Mouse (Mus musculus) forebrain, postnatal 0 days (tissue): Measurements from ENCODE around the gene Gimap1. TPM values are rescaled to one million over a fixed set of nuclear protein-coding genes. Genes with fewer than 3 reads are reported as not detected.

Experiments
- ATAC-seq: fragments of 200-750 bp; cut with Nextera tagmentation; 2 replicates; pipeline ENCODE4 v1.8.0; 2017; ENCODE audit warnings: mild to moderate bottlenecking, moderate library complexity
- DNase-seq: peaks from one replicate; pipeline ENCODE4 v3.0.0-alpha.2; 2015
- H3K27ac ChIP-seq: fragments of 300-500 bp; sonication (generic); 2 replicates; pipeline ENCODE4 v1.5.1; 2014; ENCODE audit warnings: low read depth, mild to moderate bottlenecking, antibody characterized with exemption, low read length, moderate library complexity, mixed read lengths
- H3K27me3 ChIP-seq: fragments of 300-500 bp; sonication (generic); 2 replicates; pipeline ENCODE4 v1.6.1; 2014; ENCODE audit warnings: mild to moderate bottlenecking, low read length, mixed read lengths; ENCODE audit not compliant: insufficient read depth
- H3K36me3 ChIP-seq: fragments of 300-500 bp; sonication (generic); 2 replicates; pipeline ENCODE4 v1.6.1; 2014; ENCODE audit warnings: mild to moderate bottlenecking, moderate library complexity; ENCODE audit not compliant: insufficient read depth
- H3K4me1 ChIP-seq: fragments of 300-500 bp; sonication (generic); 2 replicates; pipeline ENCODE4 v1.6.1; 2014; ENCODE audit warnings: antibody characterized with exemption; ENCODE audit not compliant: insufficient read depth
- H3K4me2 ChIP-seq: fragments of 300-500 bp; sonication (generic); 2 replicates; pipeline ENCODE4 v1.6.1; 2014; ENCODE audit warnings: low read depth, mild to moderate bottlenecking, moderate library complexity
- H3K4me3 ChIP-seq: fragments of 300-500 bp; sonication (generic); 2 replicates; pipeline ENCODE4 v1.5.1; 2014; ENCODE audit warnings: low read depth, low read length, mixed read lengths
- H3K9ac ChIP-seq: fragments of 300-500 bp; sonication (generic); 2 replicates; pipeline ENCODE4 v1.6.1; 2014; ENCODE audit warnings: mild to moderate bottlenecking
- H3K9me3 ChIP-seq: fragments of 300-500 bp; sonication (generic); 2 replicates; pipeline ENCODE4 v1.6.1; 2016; ENCODE audit warnings: low read length
- CTCF ChIP-seq: sonication (generic); IDR thresholded peaks from 2 replicates; pipeline ENCODE4 v1.5.1; 2016; ENCODE audit warnings: antibody characterized with exemption, control low read depth, low read depth
- WGBS: fragments of 180-500 bp; shearing (Covaris S2); extraction: QIAGEN DNeasy Blood & Tissue Kit; methylation state at CpG from one replicate; pipeline ENCODE4 v1.1.7; 2014; 5-methylcytosine and 5-hydroxymethylcytosine counted together
- polyA plus RNA-seq: library from polyadenylated mRNA; unstranded; fragments of >200 nt; fragmentation: Nextera tagmentation; extraction: Ambion mirVana; gene quantifications from 2 replicates; pipeline ENCODE4 v1.2.1, GENCODE M21; 2015
- total RNA-seq: library from RNA; depleted of rRNA; stranded (reverse); fragments of >200 nt; gene quantifications from 2 replicates; pipeline ENCODE4 v1.2.3, GENCODE M21; 2014

Gimap1 gene
- total and polyA plus RNA-seq, 2 experiments from 2014 or later = 1.3 to 3.8 TPM

DNA sequence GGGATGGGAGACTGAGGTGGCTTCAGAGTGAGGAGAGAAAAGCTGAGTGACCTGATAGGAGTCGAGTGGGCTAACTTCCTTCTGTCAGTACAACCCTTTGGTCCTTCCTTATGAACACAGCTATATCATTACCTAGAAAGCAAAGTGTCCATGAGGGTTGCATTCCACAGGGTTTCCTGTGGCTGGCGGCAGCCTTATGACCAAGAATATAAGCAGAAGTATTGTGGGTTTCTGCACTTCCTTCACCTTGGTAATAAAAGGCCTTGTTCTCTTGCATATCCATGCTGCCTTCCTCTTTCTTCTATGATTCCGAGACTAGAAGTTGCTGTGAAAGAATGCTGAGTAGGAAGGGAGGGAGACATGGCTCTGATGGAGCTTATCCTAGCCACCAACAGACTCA is 40.0 kb upstream of the Gimap1 start:
- H3K27me3 ChIP-seq = no peaks in the 10 kb centered on the region
- no peak overlapping the region for H3K27ac ChIP-seq
- no peak overlapping the region for H3K4me3 ChIP-seq
- ATAC-seq (no peak), DNase-seq (no peak)
- no peaks in the 10 kb centered on the region for H3K36me3 ChIP-seq
- 83% methylated on average over 3 of the region's 3 CpGs for WGBS
- no peaks in the 10 kb centered on the region for H3K9me3 ChIP-seq
- H3K4me2 ChIP-seq = no peak overlapping the region
- TF ChIP-seq CTCF = no peak
- H3K9ac ChIP-seq = no peak overlapping the region
- no peaks in the 10 kb centered on the region for H3K4me1 ChIP-seq

GRCm38 (mm10) chr6:48700251-48701075 is 38.4 kb upstream of the Gimap1 start:
- TF ChIP-seq CTCF = no peak
- DNase-seq = no peak
- Histone ChIP-seq H3K9me3 (no peaks in the 10 kb centered on the region), H3K27ac (no peak overlapping the region), H3K4me3 (no peak overlapping the region), H3K9ac (no peak overlapping the region), H3K4me2 (no peak overlapping the region), H3K27me3 (no peaks in the 10 kb centered on the region), H3K36me3 (no peaks in the 10 kb centered on the region), H3K4me1 (no peaks in the 10 kb centered on the region)
- no peak for ATAC-seq
- 60% methylated on average over 5 of the region's 5 CpGs for WGBS

DNA sequence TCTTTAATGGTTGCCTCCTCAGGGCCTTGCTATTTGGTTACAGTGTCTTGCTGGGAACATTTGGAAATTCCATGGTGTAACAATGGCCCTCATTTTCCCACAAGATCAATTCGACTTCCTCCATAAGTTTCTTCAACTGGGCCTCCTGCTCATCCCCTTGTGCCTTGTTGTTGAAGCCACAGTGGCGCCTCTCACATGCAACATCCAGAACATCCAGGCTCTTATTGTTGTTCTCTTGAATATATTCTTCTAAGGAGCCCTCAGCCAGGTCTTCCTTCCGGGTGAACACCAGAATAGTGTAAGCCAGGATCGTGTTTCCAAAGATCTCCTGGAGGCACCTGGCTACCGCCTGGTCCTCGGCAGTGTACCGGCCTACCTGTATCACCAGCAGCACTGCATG is 36.7 kb upstream of the Gimap1 start:
- Histone ChIP-seq H3K27ac (no peak overlapping the region), H3K9ac (no peak overlapping the region), H3K4me2 (no peak overlapping the region), H3K36me3 (no peaks in the 10 kb centered on the region), H3K4me1 (no peaks in the 10 kb centered on the region), H3K4me3 (no peak overlapping the region), H3K9me3 (no peaks in the 10 kb centered on the region), H3K27me3 (no peaks in the 10 kb centered on the region)
- 87% methylated on average over 7 of the region's 7 CpGs for WGBS
- no peak for ATAC-seq
- TF ChIP-seq CTCF = no peak
- DNase-seq = no peak

- Histone ChIP-seq H3K4me3 (no peak overlapping the region), H3K4me2 (no peak overlapping the region), H3K27me3 (no peaks in the 10 kb centered on the region), H3K27ac (no peak overlapping the region), H3K9me3 (no peaks in the 10 kb centered on the region), H3K36me3 (no peaks in the 10 kb centered on the region), H3K4me1 (no peaks in the 10 kb centered on the region), H3K9ac (no peak overlapping the region)
- no peak for TF ChIP-seq CTCF
- no peak for ATAC-seq
- 74% methylated on average over 5 of the region's 5 CpGs for WGBS
- DNase-seq = no peak
Measured at GRCm38 (mm10) chr6:48702601-48703000, 36.3 kb upstream of the Gimap1 start.

- Histone ChIP-seq H3K9ac (no peak overlapping the region), H3K36me3 (no peaks in the 10 kb centered on the region), H3K4me3 (no peak overlapping the region), H3K4me1 (no peaks in the 10 kb centered on the region), H3K4me2 (no peak overlapping the region), H3K27me3 (no peaks in the 10 kb centered on the region), H3K27ac (no peak overlapping the region), H3K9me3 (no peaks in the 10 kb centered on the region)
- TF ChIP-seq CTCF = no peak
- ATAC-seq (no peak), DNase-seq (no peak)
Measured at GRCm38 (mm10) chr6:48704146-48704545, 34.7 kb upstream of the Gimap1 start.

GRCm38 (mm10) chr6:48706130-48706529 is 32.7 kb upstream of the Gimap1 start:
- no peaks in the 10 kb centered on the region for H3K9me3 ChIP-seq
- no peak overlapping the region for H3K9ac ChIP-seq
- no peaks in the 10 kb centered on the region for H3K36me3 ChIP-seq
- H3K4me3 ChIP-seq = no peak overlapping the region
- H3K4me2 ChIP-seq = no peak overlapping the region
- H3K27me3 ChIP-seq = no peaks in the 10 kb centered on the region
- H3K27ac ChIP-seq = no peak overlapping the region
- 50% methylated on average over 3 of the region's 3 CpGs for WGBS
- DNase-seq (no peak), ATAC-seq (no peak)
- H3K4me1 ChIP-seq = no peaks in the 10 kb centered on the region
- TF ChIP-seq CTCF = no peak

- no peak for TF ChIP-seq CTCF
- 54% methylated on average over 2 of the region's 2 CpGs for whole genome bisulfite sequencing
Measured at GRCm38 (mm10) chr6:48718455-48718854, 20.4 kb upstream of the Gimap1 start, which contains the start of the genes Gm28053 and Gimap7. Gene Gm28053, plus strand, starts transcription at chr6:48718607. Gene Gimap7, plus strand, starts transcription at chr6:48718621.

More at GRCm38 (mm10) chr6:48718455-48718854, 20.4 kb upstream of the Gimap1 start, which contains the start of the genes Gm28053 and Gimap7:
- Histone ChIP-seq H3K4me1 (no peaks in the 10 kb centered on the region), H3K9ac (no peak within 1 kb of the TSS), H3K4me3 (no peak within 1 kb of the TSS), H3K4me2 (no peak within 1 kb of the TSS), H3K27ac (no peak within 1 kb of the TSS), H3K36me3 (no peaks in the 10 kb centered on the region), H3K9me3 (no peaks in the 10 kb centered on the region), H3K27me3 (no peaks in the 10 kb centered on the region)
- ATAC-seq (no peak), DNase-seq (no peak)
